Mouse (Mus musculus) MEL (cell line): ENCODE results near the gene Klk12. TPM values are rescaled to one million over a fixed set of nuclear protein-coding genes. Genes with fewer than 3 reads are reported as not detected.

Experiments
- DNase-seq: peaks from one replicate; pipeline ENCODE4 v3.0.0; 2011; ENCODE audit warnings: low read depth, low spot score
- H3K27ac ChIP-seq: 2 replicates; pipeline ENCODE4 v1.5.1; 2012; ENCODE audit warnings: low read depth, mild to moderate bottlenecking, control low read depth, low read length, moderate library complexity; ENCODE audit not compliant: control insufficient read depth
- H3K27me3 ChIP-seq, 2 experiments: fragments of 150-350 bp in 1 of 2; sonication (generic) in 1 of 2; 2 replicates each; pipeline ENCODE4 v1.6.1; 2012; ENCODE audit warnings: low read length in 2 of 2, mild to moderate bottlenecking in 2 of 2, improper control_type of control experiment in 1 of 2, moderate library complexity in 1 of 2; ENCODE audit not compliant: insufficient read depth in 2 of 2, control insufficient read depth in 1 of 2
- H3K36me3 ChIP-seq, 2 experiments: 2 replicates each; pipeline ENCODE4 v1.6.1; 2012 to 2014; ENCODE audit warnings: low read length in 2 of 2, improper control_type of control experiment in 1 of 2, inconsistent platforms in 1 of 2, mild to moderate bottlenecking in 1 of 2; ENCODE audit not compliant: insufficient read depth in 2 of 2, control insufficient read depth in 1 of 2
- H3K4me1 ChIP-seq, 2 experiments: fragments of 150-350 bp in 1 of 2; sonication (generic) in 1 of 2; 2 replicates each; pipeline ENCODE4 v1.6.1; 2012; ENCODE audit warnings: low read length in 2 of 2, improper control_type of control experiment in 1 of 2, mild to moderate bottlenecking in 1 of 2; ENCODE audit not compliant: insufficient read depth in 2 of 2, control insufficient read depth in 1 of 2
- H3K4me3 ChIP-seq, 2 experiments: fragments of 150-350 bp in 1 of 2; sonication (generic) in 1 of 2; 2 replicates each; pipeline ENCODE4 v1.5.1; 2012; ENCODE audit warnings: low read depth in 2 of 2, low read length in 2 of 2, mild to moderate bottlenecking in 2 of 2, moderate library complexity in 2 of 2, control low read depth in 1 of 2, improper control_type of control experiment in 1 of 2; ENCODE audit not compliant: control insufficient read depth in 1 of 2, insufficient read depth in 1 of 2
- H3K79me2 ChIP-seq: 2 replicates; pipeline ENCODE4 v1.6.1; 2012; ENCODE audit warnings: mild to moderate bottlenecking, low read length, moderate library complexity; ENCODE audit not compliant: control insufficient read depth, poor library complexity, insufficient read depth
- H3K9ac ChIP-seq: 2 replicates; pipeline ENCODE4 v1.6.1; 2012; ENCODE audit warnings: low read depth, mild to moderate bottlenecking, control low read depth, low read length, moderate library complexity; ENCODE audit not compliant: control insufficient read depth, poor library complexity, severe bottlenecking
- H3K9me3 ChIP-seq: fragments of 150-350 bp; sonication (generic); replicated peaks from 2 replicates; pipeline ENCODE4 v1.6.1; 2012; ENCODE audit warnings: mild to moderate bottlenecking, low read length, improper control_type of control experiment, moderate library complexity; ENCODE audit not compliant: insufficient read depth
- CHD2 ChIP-seq: IDR thresholded peaks from 2 replicates; pipeline ENCODE4 v1.6.1; 2011; ENCODE audit warnings: low read length, improper control_type of control experiment
- ELF1 ChIP-seq: IDR thresholded peaks from 2 replicates; pipeline ENCODE4 v1.6.1; 2014; ENCODE audit warnings: low read depth, mild to moderate bottlenecking, inconsistent platforms, low read length, improper control_type of control experiment, moderate library complexity
- EP300 ChIP-seq, 2 experiments: IDR thresholded peaks; 2 replicates each; pipeline ENCODE4 v1.6.1; 2011; ENCODE audit warnings: improper control_type of control experiment in 2 of 2, low read length in 2 of 2, low read depth in 1 of 2, mild to moderate bottlenecking in 1 of 2
- GATA1 ChIP-seq: IDR thresholded peaks from 2 replicates; pipeline ENCODE4 v1.6.1; 2011; ENCODE audit warnings: low read depth, low read length, improper control_type of control experiment
- JUND ChIP-seq: IDR thresholded peaks from 2 replicates; pipeline ENCODE4 v1.6.1; 2011; ENCODE audit warnings: low read depth, mild to moderate bottlenecking, improper control_type of control experiment, low read length
- KAT2A ChIP-seq: conservative IDR thresholded peaks from 2 replicates; pipeline ENCODE4 v1.6.1; 2012; ENCODE audit warnings: low read depth, low read length, improper control_type of control experiment, inconsistent platforms
- MAFK ChIP-seq: IDR thresholded peaks from 2 replicates; pipeline ENCODE4 v1.6.1; 2011; ENCODE audit warnings: low read depth, mild to moderate bottlenecking, low read length, improper control_type of control experiment, borderline replicate concordance
- MAX ChIP-seq: IDR thresholded peaks from 2 replicates; pipeline ENCODE4 v1.6.1; 2011; ENCODE audit warnings: low read length, improper control_type of control experiment
- MAZ ChIP-seq: IDR thresholded peaks from 2 replicates; pipeline ENCODE4 v1.6.1; 2012; ENCODE audit warnings: low read depth, mild to moderate bottlenecking, inconsistent platforms, low read length, improper control_type of control experiment
- MXI1 ChIP-seq: IDR thresholded peaks from 2 replicates; pipeline ENCODE4 v1.6.1; 2011; ENCODE audit warnings: mild to moderate bottlenecking, low read depth, low read length, improper control_type of control experiment
- MYC ChIP-seq: IDR thresholded peaks from 2 replicates; pipeline ENCODE4 v1.6.1; 2011; ENCODE audit warnings: low read depth, mild to moderate bottlenecking, low read length, improper control_type of control experiment, moderate library complexity
- NELFE ChIP-seq: IDR thresholded peaks from 2 replicates; pipeline ENCODE4 v1.6.1; 2011; ENCODE audit warnings: low read depth, low read length, improper control_type of control experiment
- NRF1 ChIP-seq: IDR thresholded peaks from 2 replicates; pipeline ENCODE4 v1.6.1; 2014; ENCODE audit warnings: low read depth, mild to moderate bottlenecking, inconsistent platforms, low read length, improper control_type of control experiment, moderate library complexity; ENCODE audit not compliant: poor library complexity, insufficient read depth, severe bottlenecking
- POLR2A ChIP-seq, 2 experiments: IDR thresholded peaks; 2 replicates each; pipeline ENCODE4 v1.6.1; 2011 to 2012; ENCODE audit warnings: low read length in 2 of 2, mild to moderate bottlenecking in 2 of 2, control low read depth in 1 of 2, improper control_type of control experiment in 1 of 2, low read depth in 1 of 2, moderate library complexity in 1 of 2; ENCODE audit not compliant: control insufficient read depth in 1 of 2, insufficient read depth in 1 of 2, poor library complexity in 1 of 2
- RCOR1 ChIP-seq: IDR thresholded peaks from 2 replicates; pipeline ENCODE4 v1.6.1; 2012; ENCODE audit warnings: low read depth, mild to moderate bottlenecking, inconsistent platforms, low read length, improper control_type of control experiment
- SIN3A ChIP-seq: IDR thresholded peaks from 2 replicates; pipeline ENCODE4 v1.6.1; 2012; ENCODE audit warnings: low read length, improper control_type of control experiment, inconsistent platforms
- TAL1 ChIP-seq: IDR thresholded peaks from 2 replicates; pipeline ENCODE4 v1.6.1; 2012; ENCODE audit warnings: mild to moderate bottlenecking, inconsistent platforms, low read length, moderate library complexity, mixed read lengths
- TCF12 ChIP-seq: IDR thresholded peaks from 2 replicates; pipeline ENCODE4 v1.6.1; 2014; ENCODE audit warnings: low read depth, mild to moderate bottlenecking, inconsistent platforms, low read length, improper control_type of control experiment, moderate library complexity
- UBTF ChIP-seq: IDR thresholded peaks from 2 replicates; pipeline ENCODE4 v1.6.1; 2012; ENCODE audit warnings: low read depth, mild to moderate bottlenecking, inconsistent platforms, low read length, improper control_type of control experiment, moderate library complexity, borderline replicate concordance; ENCODE audit not compliant: insufficient read depth
- ZC3H11A ChIP-seq: IDR thresholded peaks from 2 replicates; pipeline ENCODE4 v1.6.1; 2012; ENCODE audit warnings: low read depth, mild to moderate bottlenecking, inconsistent platforms, low read length, improper control_type of control experiment
- ZKSCAN1 ChIP-seq: IDR thresholded peaks from 2 replicates; pipeline ENCODE4 v1.6.1; 2012; ENCODE audit warnings: low read depth, mild to moderate bottlenecking, inconsistent platforms, low read length, improper control_type of control experiment, moderate library complexity
- ZMIZ1 ChIP-seq: IDR thresholded peaks from 2 replicates; pipeline ENCODE4 v1.6.1; 2012; ENCODE audit warnings: low read depth, mild to moderate bottlenecking, inconsistent platforms, low read length, improper control_type of control experiment, moderate library complexity
- ZNF384 ChIP-seq: IDR thresholded peaks from 2 replicates; pipeline ENCODE4 v1.6.1; 2012; ENCODE audit warnings: low read depth, mild to moderate bottlenecking, inconsistent platforms, low read length, improper control_type of control experiment
- polyA plus RNA-seq, 2 experiments: library from polyadenylated mRNA; stranded (reverse) in 1 of 2; unstranded in 1 of 2; fragments of >175 nt in 1 of 2; fragments of >200 nt in 1 of 2; gene quantifications; 2 replicates each; pipeline versions ENCODE4 v1.2.1 to v1.2.4; 2012; ENCODE audit warnings: low replicate concordance in 2 of 2, low read depth in 1 of 2; ENCODE audit not compliant: insufficient read length in 2 of 2, insufficient read depth in 1 of 2, missing spikeins in 1 of 2
- total RNA-seq: library from RNA; depleted of rRNA; stranded (reverse); fragments of 300-350 nt; gene quantifications from 2 replicates; pipeline ENCODE4 v1.2.3, GENCODE M21; 2012

Gene Klk12
- total and polyA plus RNA-seq, 3 experiments: not detected

- H3K79me2 ChIP-seq: no peaks in the 10 kb centered on the region
- no peaks in the 10 kb centered on the region for H3K4me1 ChIP-seq
- TF ChIP-seq SIN3A (no peak), MYC (no peak), MAFK (no peak)
- no peak for DNase-seq
- no peaks in the 10 kb centered on the region for H3K9me3 ChIP-seq
- no peaks in the 10 kb centered on the region for H3K27me3 ChIP-seq
- no peaks in the 10 kb centered on the region for H3K36me3 ChIP-seq
- no peak within 1 kb of the TSS for H3K9ac ChIP-seq
- H3K27ac ChIP-seq: no peak within 1 kb of the TSS
- H3K4me3 ChIP-seq: no peak within 1 kb of the TSS
Observed at GRCm38 (mm10) chr7:43810994-43811393, 42.3 kb downstream of the Klk12 start, which contains the start of gene Klk7. Klk7 (plus strand) TSS chr7:43811294.

DNA sequence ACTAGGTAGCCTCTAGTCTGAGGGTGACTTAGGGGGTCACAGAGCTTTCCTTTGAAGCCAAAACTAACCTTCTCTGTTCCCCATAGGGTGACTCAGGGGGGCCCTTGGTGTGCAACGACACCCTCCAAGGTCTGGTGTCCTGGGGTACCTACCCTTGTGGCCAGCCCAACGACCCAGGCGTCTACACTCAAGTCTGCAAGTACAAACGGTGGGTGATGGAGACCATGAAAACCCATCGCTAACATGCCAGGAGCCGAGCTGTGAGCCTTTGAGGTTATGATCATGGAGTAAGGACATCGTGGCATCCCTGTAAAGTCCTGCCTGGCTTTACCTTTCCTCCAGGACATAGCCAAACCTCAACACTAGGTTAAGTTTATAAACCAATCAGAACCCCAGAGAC is 46.5 kb downstream of the Klk12 start:
- TF ChIP-seq MAX (no peak), NRF1 (no peak), TCF12 (no peak), RCOR1 (no peak), MAZ (no peak), NELFE (no peak), UBTF (no peak), MXI1 (no peak), KAT2A (no peak), ZMIZ1 (no peak), EP300 (IDR thresholded peaks at IDR 0.05; ENCODE audit: low read depth in 1 of 2, low read length in 2 of 2) (no peak), POLR2A (IDR thresholded peaks at IDR 0.05; ENCODE audit: control insufficient read depth in 1 of 2, insufficient read depth in 1 of 2, low read depth in 1 of 2, low read length in 2 of 2, poor library complexity in 1 of 2) (no peak)
- no peak overlapping the region for H3K4me3 ChIP-seq
- H3K9me3 ChIP-seq: no peaks in the 10 kb centered on the region
- H3K4me1 ChIP-seq: no peaks in the 10 kb centered on the region
- H3K36me3 ChIP-seq: no peaks in the 10 kb centered on the region
- H3K9ac ChIP-seq: no peak overlapping the region
- H3K79me2 ChIP-seq: no peaks in the 10 kb centered on the region
- H3K27me3 ChIP-seq: no peaks in the 10 kb centered on the region
- no peak for DNase-seq
- no peak overlapping the region for H3K27ac ChIP-seq

- no peaks in the 10 kb centered on the region for H3K9me3 ChIP-seq
- H3K27me3 ChIP-seq: no peaks in the 10 kb centered on the region
- no peaks in the 10 kb centered on the region for H3K79me2 ChIP-seq
- no peak for TF ChIP-seq JUND
- no peak for TF ChIP-seq ZNF384
- TF ChIP-seq CHD2: no peak
- no peak for TF ChIP-seq ELF1
- no peak for TF ChIP-seq UBTF
- no peak for TF ChIP-seq GATA1
- TF ChIP-seq ZC3H11A: no peak
- TF ChIP-seq TAL1: no peak
- TF ChIP-seq ZKSCAN1: no peak
- TF ChIP-seq SIN3A: no peak
- H3K4me1 ChIP-seq: no peaks in the 10 kb centered on the region
- H3K36me3 ChIP-seq: no peaks in the 10 kb centered on the region
- H3K27ac ChIP-seq: no peak overlapping the region
- no peak overlapping the region for H3K9ac ChIP-seq
- H3K4me3 ChIP-seq: no peak overlapping the region
- DNase-seq: no peak
Observed at GRCm38 (mm10) chr7:43816746-43817145, 48.0 kb downstream of the Klk12 start.
